Mouse (Mus musculus) thymus, postnatal 0 days (tissue): ENCODE results near the gene Dync1i1. TPM values are rescaled to one million over a fixed set of nuclear protein-coding genes. Genes with fewer than 3 reads are reported as not detected.

Experiments used
- DNase-seq: peaks from one replicate; pipeline ENCODE4 v3.0.0-alpha.2; 2015; ENCODE audit warnings: low spot score
- polyA plus RNA-seq: library from polyadenylated mRNA; unstranded; fragments of >200 nt; fragmentation: Nextera tagmentation; extraction: Ambion mirVana; gene quantifications from 2 replicates; pipeline ENCODE4 v1.2.1, GENCODE M21; 2015

The Dync1i1 gene
- polyA plus RNA-seq, 1 experiment from 2014 or later: 1.9 TPM

GRCm38 (mm10) chr6:5854048-5854836 lies 128.8 kb downstream of the Dync1i1 start:
- no peak for DNase-seq

- DNase-seq: no peak
These were observed 130.1 kb downstream of the Dync1i1 start for GRCm38 (mm10) chr6:5855526-5855925.

- DNase-seq: peak; percentile 21
These were observed 132.9 kb downstream of the Dync1i1 start for GRCm38 (mm10) chr6:5858371-5858770.

- no peak for DNase-seq
These were observed 133.6 kb downstream of the Dync1i1 start for GRCm38 (mm10) chr6:5858901-5859598.

DNA sequence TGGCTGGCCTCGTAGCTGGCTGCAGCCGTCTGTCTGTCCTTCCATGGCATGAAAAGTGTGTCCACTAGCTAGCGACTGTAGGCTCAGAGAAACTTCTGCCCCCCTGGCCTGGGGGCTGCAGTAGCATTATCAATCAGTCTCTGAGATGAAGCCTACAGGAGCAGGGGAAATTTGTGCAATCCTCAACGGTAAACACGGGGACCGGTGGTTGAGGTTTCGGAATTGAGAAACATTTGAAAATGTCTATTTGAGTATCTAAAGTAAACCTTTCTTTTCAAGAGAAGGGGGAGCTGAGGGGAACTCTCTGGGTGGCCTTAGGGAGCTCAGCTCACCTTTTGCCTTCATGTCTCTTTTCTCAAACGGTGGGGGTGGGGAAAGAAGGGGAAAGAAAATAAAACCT lies 134.2 kb downstream of the Dync1i1 start:
- DNase-seq: no peak

GRCm38 (mm10) chr6:5866091-5866490 lies 140.7 kb downstream of the Dync1i1 start:
- no peak for DNase-seq

GRCm38 (mm10) chr6:5867221-5867620 lies 141.8 kb downstream of the Dync1i1 start:
- no peak for DNase-seq

DNA sequence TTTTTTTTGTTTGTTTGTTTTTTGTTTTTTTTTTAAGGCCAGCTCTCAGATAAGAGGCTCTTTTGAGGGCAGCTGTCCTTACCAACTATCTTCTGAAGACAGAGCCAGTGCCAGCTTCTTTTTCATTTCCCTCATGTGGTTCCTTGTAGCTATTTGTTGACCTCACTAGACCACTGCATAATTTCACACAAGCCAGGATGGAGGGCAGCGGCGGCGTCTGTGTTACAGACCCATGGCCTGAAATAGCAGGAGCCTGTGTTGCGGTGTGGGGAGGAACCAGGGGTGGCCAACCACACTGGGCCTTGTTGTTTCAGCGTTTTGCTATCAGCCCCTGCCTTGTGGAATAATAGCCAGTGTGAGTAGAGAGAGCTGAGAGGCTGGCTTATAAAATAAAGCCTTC lies 145.6 kb downstream of the Dync1i1 start:
- DNase-seq: no peak

GRCm38 (mm10) chr6:5871581-5872298 lies 146.3 kb downstream of the Dync1i1 start:
- no peak for DNase-seq

DNA sequence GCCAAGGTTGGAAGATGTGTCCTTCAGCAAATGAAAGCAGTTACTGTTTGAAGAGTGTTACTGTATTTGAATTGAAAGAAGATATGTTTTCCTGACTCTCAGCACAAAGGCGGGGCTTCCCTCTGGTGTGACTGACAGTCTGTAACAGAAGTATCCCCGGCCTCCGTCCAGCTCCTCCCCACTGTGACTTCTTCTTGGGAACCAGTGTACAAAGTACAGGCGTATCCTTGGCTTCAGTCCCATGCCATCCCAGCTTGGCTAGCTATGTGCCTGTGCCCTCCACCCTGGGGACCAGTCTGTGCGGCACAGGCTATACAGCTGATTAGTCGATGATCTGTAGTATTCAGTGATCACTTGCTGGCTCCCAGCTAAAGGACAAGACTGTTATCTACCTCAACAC lies 163.9 kb downstream of the Dync1i1 start:
- DNase-seq: no peak

- no peak for DNase-seq
These were observed 185.9 kb downstream of the Dync1i1 start for GRCm38 (mm10) chr6:5911295-5911694.

- DNase-seq: no peak
These were observed 189.6 kb downstream of the Dync1i1 start for GRCm38 (mm10) chr6:5915028-5915427.

DNA sequence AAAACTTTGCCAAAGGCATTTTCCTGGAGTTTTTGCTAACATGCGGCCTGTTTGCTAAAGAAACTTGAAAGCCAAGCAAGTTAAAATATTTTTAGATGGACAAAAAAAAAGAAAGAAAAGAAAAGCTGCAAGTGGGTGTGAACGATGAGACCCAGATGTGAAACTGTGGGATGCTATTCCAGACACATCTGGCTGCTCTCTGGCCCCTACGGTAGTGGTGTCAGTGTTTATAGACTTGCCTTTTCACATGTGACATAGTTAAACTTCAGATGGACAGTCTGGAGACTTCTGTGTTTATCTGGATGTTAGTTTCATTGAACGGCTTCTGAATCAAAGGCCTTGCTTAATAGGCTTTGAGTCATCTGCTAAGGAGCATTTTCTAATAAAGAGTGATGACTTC lies 195.2 kb downstream of the Dync1i1 start:
- DNase-seq: no peak

- no peak for DNase-seq
These were observed 197.2 kb downstream of the Dync1i1 start for GRCm38 (mm10) chr6:5922676-5923075.

GRCm38 (mm10) chr6:5923148-5923547 lies 197.7 kb downstream of the Dync1i1 start:
- DNase-seq: no peak

- no peak for DNase-seq
These were observed 204.7 kb downstream of the Dync1i1 start for GRCm38 (mm10) chr6:5930140-5930539.

DNA sequence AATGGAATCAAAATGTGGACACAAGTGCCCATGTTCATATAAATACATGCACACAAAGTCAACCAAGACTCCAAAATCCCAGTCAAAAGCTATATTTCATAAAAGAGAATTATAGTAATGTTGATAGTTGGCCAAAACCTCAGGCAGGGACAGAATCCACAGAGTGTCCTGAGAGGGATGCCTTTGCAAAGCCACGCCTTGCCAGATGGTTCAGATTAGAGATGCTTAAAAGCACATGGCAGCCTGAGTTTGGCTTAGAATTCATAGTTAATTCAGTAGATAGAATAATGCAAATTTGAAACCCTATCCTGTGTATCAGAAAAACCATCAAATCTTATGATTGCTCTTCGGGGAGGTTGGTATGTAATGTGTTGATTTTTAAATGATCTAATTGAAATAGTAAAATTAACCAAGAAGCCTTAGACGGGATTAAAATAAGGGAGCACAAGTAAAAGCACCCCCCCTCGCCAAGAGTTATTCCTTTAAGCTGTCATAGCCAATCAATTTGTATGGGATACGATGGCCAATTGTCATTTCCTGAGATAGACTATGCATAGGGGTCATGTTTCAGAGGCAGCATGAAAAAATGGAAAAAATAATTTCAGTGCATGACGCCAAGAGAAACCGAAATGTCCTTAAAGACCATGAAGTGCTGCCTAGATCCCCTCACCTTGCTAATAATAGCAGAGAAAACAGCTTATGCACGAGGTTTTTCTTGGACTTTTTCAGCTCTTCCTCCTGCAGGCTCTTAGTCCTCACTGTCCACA lies 210.3 kb downstream of the Dync1i1 start:
- DNase-seq: no peak

DNA sequence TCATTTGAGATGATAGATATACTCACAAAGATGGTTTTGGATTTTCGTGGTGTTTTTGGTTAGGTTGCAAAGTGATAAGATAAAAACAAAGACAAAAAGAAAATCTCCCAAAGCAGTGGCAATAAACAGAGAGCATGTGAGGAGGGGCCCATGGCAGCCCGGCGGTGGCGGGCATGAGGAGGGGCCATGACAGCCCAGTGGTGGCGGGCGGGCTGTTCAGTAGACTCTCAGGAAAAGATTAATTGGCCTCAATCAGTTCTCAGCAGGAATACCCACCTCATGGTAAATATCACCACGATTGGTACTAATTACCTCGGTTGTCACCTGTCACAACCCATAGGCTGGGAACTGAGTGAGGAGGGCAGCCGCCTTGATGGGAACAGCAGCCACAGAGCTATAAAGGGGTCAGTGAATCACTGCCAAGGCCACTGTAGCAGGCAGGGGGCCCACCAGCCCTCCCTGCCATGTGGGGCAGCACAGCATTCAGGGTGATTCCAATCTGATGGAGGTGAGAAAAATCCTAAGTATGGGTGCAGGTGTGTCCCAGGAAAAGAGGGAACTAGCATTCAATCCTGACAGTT lies 224.5 kb downstream of the Dync1i1 start:
- no peak for DNase-seq

DNA sequence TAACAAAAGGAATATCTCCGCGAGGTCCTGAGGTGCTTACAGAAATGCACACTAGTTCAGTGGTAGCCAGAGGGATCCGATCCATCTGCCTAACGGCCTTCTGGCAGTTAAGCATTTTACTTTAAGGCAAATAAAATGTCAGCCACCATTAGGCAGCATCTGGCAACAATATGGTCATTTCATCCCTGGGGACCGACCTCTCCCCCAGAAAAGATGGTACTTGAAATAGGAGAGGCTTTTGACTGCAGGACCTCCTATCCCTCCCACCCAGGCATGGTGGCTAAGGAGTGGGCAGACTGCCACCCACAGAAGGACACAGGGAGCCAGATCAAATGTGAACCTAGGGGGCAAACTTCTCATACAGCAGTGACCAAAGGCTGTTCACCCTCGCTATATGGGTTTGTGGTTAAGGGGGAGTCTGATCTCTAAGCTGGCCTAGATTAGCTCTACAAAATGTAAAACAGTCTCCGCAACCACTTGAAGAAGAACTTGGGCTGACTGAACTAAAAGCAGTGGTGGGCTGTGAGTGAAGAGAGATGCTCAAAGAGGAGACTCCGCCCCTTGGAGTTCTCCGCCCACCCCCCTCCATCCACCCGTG lies 231.0 kb downstream of the Dync1i1 start:
- no peak for DNase-seq

- no peak for DNase-seq
These were observed 235.3 kb downstream of the Dync1i1 start for GRCm38 (mm10) chr6:5960728-5961127.

DNA sequence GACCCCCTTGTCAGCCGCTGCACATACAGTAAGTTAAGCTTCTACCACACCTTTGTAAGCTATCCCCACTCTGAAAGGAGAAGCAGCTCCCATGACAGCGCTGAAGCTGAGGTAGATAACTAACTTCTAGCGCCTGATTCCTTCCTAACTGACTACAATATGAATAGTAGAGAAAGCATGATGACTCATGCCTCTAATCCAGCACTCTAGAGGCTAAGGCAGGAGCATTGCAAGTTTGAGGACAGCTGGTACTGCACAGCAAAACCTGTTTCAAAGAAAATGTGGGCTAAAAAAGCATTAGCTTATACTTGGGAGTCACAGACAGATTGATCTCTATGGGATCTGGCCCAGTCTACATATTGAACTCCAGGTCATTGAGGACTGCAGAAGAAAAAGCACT lies 236.5 kb downstream of the Dync1i1 start:
- no peak for DNase-seq
